Mouse (Mus musculus): ENCODE results near the gene Avpi1. TPM values are rescaled to one million over a fixed set of nuclear protein-coding genes. Genes with fewer than 3 reads are reported as not detected.
"Not testable (repeated sequence)": the region's sequence is repeated elsewhere in the genome, so short reads cannot be mapped to it uniquely, and the experiment has no call there.

Gene Avpi1
- polyA plus RNA-seq, 1 experiment from 2014 or later, result 37.3 TPM

GRCm38 (mm10) chr19:42099406-42099805 is 29.5 kb downstream of the Avpi1 start:
- H3K4me2 ChIP-seq (ENCODE audit: low read depth, low read length), result no peak overlapping the region
- H3K4me3 ChIP-seq (ENCODE audit: low read depth, low read length), result no peak overlapping the region
- ATAC-seq (ENCODE audit: low read depth) (no peak), DNase-seq (ENCODE audit: low spot score) (no peak)
- H3K4me1 ChIP-seq (ENCODE audit: control insufficient read depth, insufficient read depth, low read length), result no peaks in the 10 kb centered on the region
- H3K9me3 ChIP-seq (ENCODE audit: control insufficient read depth, low read length), result no peaks in the 10 kb centered on the region
- no peak overlapping the region for H3K9ac ChIP-seq (ENCODE audit: low read depth, low read length)
- H3K27me3 ChIP-seq (replicated peaks; ENCODE audit: control insufficient read depth, insufficient read depth, low read length), result no peaks in the 10 kb centered on the region
- no peak overlapping the region for H3K27ac ChIP-seq (replicated peaks; ENCODE audit: low read depth, low read length)
- H3K36me3 ChIP-seq (ENCODE audit: control insufficient read depth, insufficient read depth, low read length), result peaks cover 27% of the 10 kb centered on the region
- WGBS, result 68% methylated on average over 3 of the region's 3 CpGs

- DNase-seq (ENCODE audit: low spot score), result peak; percentile 47
These were observed 38.2 kb downstream of the Avpi1 start for GRCm38 (mm10) chr19:42090637-42091141.

GRCm38 (mm10) chr19:42089748-42090595 is 38.9 kb downstream of the Avpi1 start, which contains the start of gene Pi4k2a:
Pi4k2a (plus strand) TSS chr19:42090470.
- Histone ChIP-seq H3K4me3 (ENCODE audit: low read depth, low read length) (peak within 1 kb of the TSS; percentile 99), H3K4me1 (ENCODE audit: control insufficient read depth, insufficient read depth, low read length) (peaks cover 19% of the 10 kb centered on the region), H3K27ac (replicated peaks; ENCODE audit: low read depth, low read length) (peak within 1 kb of the TSS; percentile 91), H3K9me3 (ENCODE audit: control insufficient read depth, low read length) (no peaks in the 10 kb centered on the region), H3K4me2 (ENCODE audit: low read depth, low read length) (peak within 1 kb of the TSS; percentile 75), H3K27me3 (replicated peaks; ENCODE audit: control insufficient read depth, insufficient read depth, low read length) (no peaks in the 10 kb centered on the region), H3K36me3 (ENCODE audit: control insufficient read depth, insufficient read depth, low read length) (peaks cover 6% of the 10 kb centered on the region; the same call in 1 of the 2 replicates), H3K9ac (ENCODE audit: low read depth, low read length) (peak within 1 kb of the TSS; percentile 93)
- peak; percentile 98 for ATAC-seq (ENCODE audit: low read depth)
- WGBS, result under 1% methylated on average over 28 of the region's 55 CpGs
- DNase-seq (ENCODE audit: low spot score), result peak; percentile 100

More at GRCm38 (mm10) chr19:42090637-42091141, 38.2 kb downstream of the Avpi1 start:
- Histone ChIP-seq H3K9ac (ENCODE audit: low read depth, low read length) (peak overlapping the region; percentile 93), H3K9me3 (ENCODE audit: control insufficient read depth, low read length) (no peaks in the 10 kb centered on the region), H3K27me3 (replicated peaks; ENCODE audit: control insufficient read depth, insufficient read depth, low read length) (no peaks in the 10 kb centered on the region), H3K36me3 (ENCODE audit: control insufficient read depth, insufficient read depth, low read length) (peaks cover 9% of the 10 kb centered on the region; the same call in 1 of the 2 replicates), H3K4me1 (ENCODE audit: control insufficient read depth, insufficient read depth, low read length) (peaks cover 16% of the 10 kb centered on the region), H3K4me3 (ENCODE audit: low read depth, low read length) (peak overlapping the region; percentile 99), H3K4me2 (ENCODE audit: low read depth, low read length) (peak overlapping the region; percentile 75), H3K27ac (replicated peaks; ENCODE audit: low read depth, low read length) (peak overlapping the region; percentile 91)
- under 1% methylated on average over 22 of the region's 52 CpGs for WGBS
- ATAC-seq (ENCODE audit: low read depth), result peak; percentile 71

- H3K4me3 ChIP-seq (ENCODE audit: low read depth, low read length), result peak overlapping the region; percentile 99
- no peaks in the 10 kb centered on the region for H3K27me3 ChIP-seq (replicated peaks; ENCODE audit: control insufficient read depth, insufficient read depth, low read length)
- peaks cover 6% of the 10 kb centered on the region; the same call in 1 of the 2 replicates for H3K36me3 ChIP-seq (ENCODE audit: control insufficient read depth, insufficient read depth, low read length)
- DNase-seq (ENCODE audit: low spot score) (peak; percentile 73), ATAC-seq (ENCODE audit: low read depth) (no peak)
- H3K27ac ChIP-seq (replicated peaks; ENCODE audit: low read depth, low read length), result peak overlapping the region; percentile 72
- 21% methylated on average over 14 of the region's 14 CpGs for WGBS
- no peak overlapping the region; the same call in 1 of the 2 replicates for H3K9ac ChIP-seq (ENCODE audit: low read depth, low read length)
- H3K4me2 ChIP-seq (ENCODE audit: low read depth, low read length), result peak overlapping the region; percentile 56
- no peaks in the 10 kb centered on the region for H3K9me3 ChIP-seq (ENCODE audit: control insufficient read depth, low read length)
- H3K4me1 ChIP-seq (ENCODE audit: control insufficient read depth, insufficient read depth, low read length), result peaks cover 19% of the 10 kb centered on the region
These were observed 39.6 kb downstream of the Avpi1 start for GRCm38 (mm10) chr19:42089103-42089747.

GRCm38 (mm10) chr19:42086166-42086565 is 42.7 kb downstream of the Avpi1 start, which contains the start of gene Morn4:
Morn4 (minus strand) TSS chr19:42086357.
- Histone ChIP-seq H3K4me1 (ENCODE audit: control insufficient read depth, insufficient read depth, low read length) (peaks cover 15% of the 10 kb centered on the region; the same call in 1 of the 2 replicates), H3K9ac (ENCODE audit: low read depth, low read length) (peak within 1 kb of the TSS; percentile 72), H3K4me3 (ENCODE audit: low read depth, low read length) (peak within 1 kb of the TSS; percentile 64), H3K9me3 (ENCODE audit: control insufficient read depth, low read length) (no peaks in the 10 kb centered on the region), H3K4me2 (ENCODE audit: low read depth, low read length) (peak within 1 kb of the TSS; percentile 67), H3K36me3 (ENCODE audit: control insufficient read depth, insufficient read depth, low read length) (no peaks in the 10 kb centered on the region), H3K27me3 (replicated peaks; ENCODE audit: control insufficient read depth, insufficient read depth, low read length) (no peaks in the 10 kb centered on the region), H3K27ac (replicated peaks; ENCODE audit: low read depth, low read length) (no peak within 1 kb of the TSS)
- peak; percentile 95 for DNase-seq (ENCODE audit: low spot score)
- ATAC-seq (ENCODE audit: low read depth), result peak; percentile 80
- WGBS, result under 1% methylated on average over 21 of the region's 21 CpGs

- peak overlapping the region; percentile 67 for H3K4me2 ChIP-seq (ENCODE audit: low read depth, low read length)
- no peaks in the 10 kb centered on the region for H3K27me3 ChIP-seq (replicated peaks; ENCODE audit: control insufficient read depth, insufficient read depth, low read length)
- no peaks in the 10 kb centered on the region for H3K9me3 ChIP-seq (ENCODE audit: control insufficient read depth, low read length)
- H3K36me3 ChIP-seq (ENCODE audit: control insufficient read depth, insufficient read depth, low read length), result no peaks in the 10 kb centered on the region
- H3K9ac ChIP-seq (ENCODE audit: low read depth, low read length), result peak overlapping the region; percentile 72
- ATAC-seq (ENCODE audit: low read depth) (no peak), DNase-seq (ENCODE audit: low spot score) (no peak)
- 5% methylated on average over 10 of the region's 10 CpGs for WGBS
- H3K4me1 ChIP-seq (ENCODE audit: control insufficient read depth, insufficient read depth, low read length), result 0 out of 2 replicates have a peak, but pooled peaks cover 14% of the 10 kb centered on the region
- H3K4me3 ChIP-seq (ENCODE audit: low read depth, low read length), result peak overlapping the region; percentile 64
- H3K27ac ChIP-seq (replicated peaks; ENCODE audit: low read depth, low read length), result no peak overlapping the region
These were observed 43.2 kb downstream of the Avpi1 start for GRCm38 (mm10) chr19:42085690-42086089.

- not testable (repeated sequence) for H3K4me1 ChIP-seq (ENCODE audit: control insufficient read depth, insufficient read depth, low read length); DNase-seq (ENCODE audit: low spot score); H3K9me3 ChIP-seq (ENCODE audit: control insufficient read depth, low read length); H3K9ac ChIP-seq (ENCODE audit: low read depth, low read length); H3K27me3 ChIP-seq (replicated peaks; ENCODE audit: control insufficient read depth, insufficient read depth, low read length); ATAC-seq (ENCODE audit: low read depth); H3K36me3 ChIP-seq (ENCODE audit: control insufficient read depth, insufficient read depth, low read length); H3K4me2 ChIP-seq (ENCODE audit: low read depth, low read length); H3K27ac ChIP-seq (replicated peaks; ENCODE audit: low read depth, low read length); H3K4me3 ChIP-seq (ENCODE audit: low read depth, low read length)
- WGBS, result 98% methylated on average over 5 of the region's 5 CpGs
These were observed 47.2 kb downstream of the Avpi1 start for GRCm38 (mm10) chr19:42081613-42082012.

GRCm38 (mm10) chr19:42080469-42080868 is 48.4 kb downstream of the Avpi1 start:
- H3K9ac ChIP-seq (ENCODE audit: low read depth, low read length), result no peak overlapping the region
- no peak overlapping the region for H3K27ac ChIP-seq (replicated peaks; ENCODE audit: low read depth, low read length)
- peaks cover 10% of the 10 kb centered on the region; the same call in 1 of the 2 replicates for H3K36me3 ChIP-seq (ENCODE audit: control insufficient read depth, insufficient read depth, low read length)
- no peaks in the 10 kb centered on the region for H3K27me3 ChIP-seq (replicated peaks; ENCODE audit: control insufficient read depth, insufficient read depth, low read length)
- 80% methylated on average over 11 of the region's 11 CpGs for WGBS
- no peak overlapping the region for H3K4me2 ChIP-seq (ENCODE audit: low read depth, low read length)
- H3K4me3 ChIP-seq (ENCODE audit: low read depth, low read length), result no peak overlapping the region
- no peak for ATAC-seq (ENCODE audit: low read depth)
- DNase-seq (ENCODE audit: low spot score), result no peak
- 0 out of 2 replicates have a peak, but pooled peaks cover under 1% of the 10 kb centered on the region for H3K4me1 ChIP-seq (ENCODE audit: control insufficient read depth, insufficient read depth, low read length)
- no peaks in the 10 kb centered on the region for H3K9me3 ChIP-seq (ENCODE audit: control insufficient read depth, low read length)
